Mouse (Mus musculus) kidney, adult 2 months (tissue): ENCODE data around the gene Plekhm1.
"Not testable (repeated sequence)": the region's sequence is repeated elsewhere in the genome, so short reads cannot be mapped to it uniquely, and the experiment has no call there.

Experiments
- CTCF ChIP-seq: fragments of 200-500 bp; conservative IDR thresholded peaks from 2 replicates; pipeline ENCODE4 v1.5.1; 2011; ENCODE audit warnings: low read depth, mild to moderate bottlenecking, control low read depth, low read length, moderate library complexity, mixed read lengths; ENCODE audit not compliant: insufficient read depth, insufficient read length
- POLR2A ChIP-seq: fragments of 200-500 bp; IDR thresholded peaks from one replicate; pipeline ENCODE4 v1.6.1; 2011; ENCODE audit warnings: low read depth, low read length, control low read depth

DNA sequence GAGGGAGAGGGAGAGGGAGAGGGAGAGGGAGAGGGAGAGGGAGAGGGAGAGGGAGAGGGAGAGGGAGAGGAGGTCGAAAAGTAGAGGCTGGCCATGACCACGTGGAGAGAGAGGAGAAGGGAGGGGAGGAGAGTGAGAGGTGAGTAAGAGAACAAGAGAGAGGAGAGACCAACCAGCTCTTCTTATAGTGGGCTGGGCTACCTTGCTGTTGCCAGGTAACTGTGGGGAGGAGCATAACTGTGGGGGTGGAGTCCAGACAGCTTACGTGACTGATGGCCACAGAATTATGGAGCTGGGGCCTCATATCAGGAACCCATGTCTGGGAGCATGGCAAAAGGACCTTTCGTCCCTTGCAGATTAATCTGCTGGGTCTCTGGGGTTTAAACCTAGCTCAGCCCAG, 89.7 kb downstream of the Plekhm1 start:
- TF ChIP-seq CTCF, POLR2A: not testable (repeated sequence)
